Mouse (Mus musculus): ENCODE measurements around the gene Srsf10. TPM values are rescaled to one million over a fixed set of nuclear protein-coding genes. Genes with fewer than 3 reads are reported as not detected.

The Srsf10 gene
- polyA plus RNA-seq, 1 experiment: 68.0 TPM

DNA sequence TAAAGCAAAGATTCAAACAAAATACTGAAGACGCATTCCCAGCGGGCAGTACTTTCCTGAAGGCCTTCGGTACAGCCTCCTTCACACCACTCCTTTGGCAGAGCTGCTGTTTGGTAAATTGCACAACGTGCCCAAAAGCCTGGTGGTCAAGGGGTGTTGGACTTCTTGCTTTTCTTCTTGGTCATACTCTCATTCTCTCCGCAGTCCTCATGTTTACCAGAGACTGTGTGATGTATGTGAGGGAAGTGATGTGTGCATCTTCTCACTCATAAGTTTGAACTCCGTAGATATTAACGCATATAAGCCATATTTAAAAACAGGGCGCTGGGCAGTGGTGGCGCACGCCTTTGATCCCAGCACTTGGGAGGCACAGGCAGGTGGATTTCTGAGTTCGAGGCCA lies 917 bp upstream of the Srsf10 start:
- 85% methylated on average over 11 of the region's 11 CpGs for WGBS
- Histone ChIP-seq H3K27ac (ENCODE audit: insufficient read depth, low read length) (no peak overlapping the region), H3K4me3 (ENCODE audit: extremely low read depth, insufficient read depth, insufficient read length) (no peak overlapping the region), H3K27me3 (ENCODE audit: control insufficient read depth, insufficient read depth, low read length) (no peaks in the 10 kb centered on the region), H3K4me1 (ENCODE audit: control insufficient read depth, insufficient read depth, insufficient read length) (peaks cover 6% of the 10 kb centered on the region; the same call in 1 of the 2 replicates), H3K36me3 (ENCODE audit: control insufficient read depth, insufficient read depth, low read length) (no peaks in the 10 kb centered on the region)
- DNase-seq (ENCODE audit: low read depth in 1 of 2, low spot score in 2 of 2): no peak
- TF ChIP-seq POLR2A (IDR thresholded peaks at IDR 0.05; ENCODE audit: low read depth, low read length) (no peak), CTCF (IDR thresholded peaks at IDR 0.05; ENCODE audit: extremely low read depth, insufficient read depth, insufficient read length, insufficient replicate concordance) (no peak)

DNA sequence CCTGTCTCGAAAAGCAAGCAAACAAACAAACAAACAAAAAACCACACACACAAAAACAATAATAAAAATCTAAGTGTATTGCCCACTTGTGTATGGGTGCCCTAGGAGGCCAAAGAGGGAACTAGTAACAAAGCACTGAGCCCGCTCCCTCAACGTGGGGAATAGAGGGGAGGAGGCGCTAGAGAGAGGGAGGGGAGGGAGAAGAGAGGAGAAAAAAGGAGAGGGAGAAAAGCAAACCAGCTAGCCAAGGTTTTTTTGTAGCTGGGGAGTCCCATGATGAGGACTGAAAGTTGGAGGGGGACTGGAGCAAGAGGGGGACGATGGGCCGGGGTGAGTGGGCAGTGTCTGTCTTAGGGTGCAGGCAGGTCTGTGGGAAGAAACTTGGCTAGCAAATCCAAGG lies 467 bp upstream of the Srsf10 start:
- H3K27ac ChIP-seq (ENCODE audit: insufficient read depth, low read length): peak overlapping the region; percentile 98
- WGBS: 5% methylated on average over 6 of the region's 6 CpGs
- H3K4me3 ChIP-seq (ENCODE audit: extremely low read depth, insufficient read depth, insufficient read length): peak overlapping the region; percentile 95
- no peak for TF ChIP-seq POLR2A (IDR thresholded peaks at IDR 0.05; ENCODE audit: low read depth, low read length)
- TF ChIP-seq CTCF (IDR thresholded peaks at IDR 0.05; ENCODE audit: extremely low read depth, insufficient read depth, insufficient read length, insufficient replicate concordance): no peak
- H3K36me3 ChIP-seq (ENCODE audit: control insufficient read depth, insufficient read depth, low read length): no peaks in the 10 kb centered on the region
- no peak for DNase-seq (ENCODE audit: low read depth in 1 of 2, low spot score in 2 of 2)
- H3K27me3 ChIP-seq (ENCODE audit: control insufficient read depth, insufficient read depth, low read length): no peaks in the 10 kb centered on the region
- peaks cover 6% of the 10 kb centered on the region; the same call in 1 of the 2 replicates for H3K4me1 ChIP-seq (ENCODE audit: control insufficient read depth, insufficient read depth, insufficient read length)

DNA sequence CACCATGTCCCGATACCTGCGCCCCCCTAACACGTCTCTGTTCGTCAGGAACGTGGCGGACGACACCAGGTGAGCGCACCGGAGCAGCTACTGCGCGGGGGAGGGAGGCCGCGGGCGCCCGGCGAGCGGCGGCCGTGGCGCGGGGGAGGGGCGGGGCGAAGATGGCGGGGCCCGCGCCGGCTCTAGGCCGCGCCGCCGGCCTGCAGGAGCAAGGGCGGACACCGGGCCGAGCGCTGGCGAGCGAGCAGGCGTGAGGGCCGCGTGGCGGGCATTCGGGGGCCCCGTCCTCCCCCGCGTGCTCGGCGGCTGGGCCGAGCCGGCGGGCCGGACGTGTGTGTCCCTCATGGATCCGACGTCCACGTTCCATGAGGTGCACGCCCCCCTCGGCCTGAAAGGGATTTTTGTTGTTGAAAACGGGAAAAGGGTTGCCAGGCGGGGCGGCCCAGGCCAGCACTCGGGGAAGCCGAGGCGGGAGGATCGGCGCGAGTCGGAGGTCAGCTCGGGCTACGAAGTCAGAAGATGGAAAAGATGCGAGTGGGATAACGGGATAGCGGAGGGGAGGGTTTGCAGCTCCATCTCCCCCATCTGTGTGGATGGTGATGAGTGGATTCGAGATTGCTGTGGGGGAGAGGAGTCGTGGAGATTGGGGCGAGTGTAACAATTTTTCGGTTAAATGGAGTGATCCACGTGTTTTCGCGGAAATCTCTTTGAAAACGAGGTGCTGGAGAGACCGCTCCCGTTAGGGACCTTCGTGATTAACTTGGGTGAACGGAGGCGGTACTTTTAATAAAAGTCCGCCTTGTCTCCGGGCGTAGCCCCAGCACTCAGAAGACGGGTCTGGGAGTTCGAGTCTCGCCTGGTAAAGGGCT lies 910 bp downstream of the Srsf10 start:
- Histone ChIP-seq H3K27ac (ENCODE audit: insufficient read depth, low read length) (peak overlapping the region; percentile 96), H3K4me3 (ENCODE audit: extremely low read depth, insufficient read depth, insufficient read length) (peak overlapping the region; percentile 95), H3K4me1 (ENCODE audit: control insufficient read depth, insufficient read depth, insufficient read length) (peaks cover 9% of the 10 kb centered on the region; the same call in 1 of the 2 replicates), H3K27me3 (ENCODE audit: control insufficient read depth, insufficient read depth, low read length) (no peaks in the 10 kb centered on the region), H3K36me3 (ENCODE audit: control insufficient read depth, insufficient read depth, low read length) (no peaks in the 10 kb centered on the region)
- DNase-seq (ENCODE audit: low read depth in 1 of 2, low spot score in 2 of 2): peak in 1 of 2 experiments; percentile 38
- under 1% methylated on average over 90 of the region's 91 CpGs for WGBS
- TF ChIP-seq POLR2A (IDR thresholded peaks at IDR 0.05; ENCODE audit: low read depth, low read length): no peak
- TF ChIP-seq CTCF (IDR thresholded peaks at IDR 0.05; ENCODE audit: extremely low read depth, insufficient read depth, insufficient read length, insufficient replicate concordance): no peak

DNA sequence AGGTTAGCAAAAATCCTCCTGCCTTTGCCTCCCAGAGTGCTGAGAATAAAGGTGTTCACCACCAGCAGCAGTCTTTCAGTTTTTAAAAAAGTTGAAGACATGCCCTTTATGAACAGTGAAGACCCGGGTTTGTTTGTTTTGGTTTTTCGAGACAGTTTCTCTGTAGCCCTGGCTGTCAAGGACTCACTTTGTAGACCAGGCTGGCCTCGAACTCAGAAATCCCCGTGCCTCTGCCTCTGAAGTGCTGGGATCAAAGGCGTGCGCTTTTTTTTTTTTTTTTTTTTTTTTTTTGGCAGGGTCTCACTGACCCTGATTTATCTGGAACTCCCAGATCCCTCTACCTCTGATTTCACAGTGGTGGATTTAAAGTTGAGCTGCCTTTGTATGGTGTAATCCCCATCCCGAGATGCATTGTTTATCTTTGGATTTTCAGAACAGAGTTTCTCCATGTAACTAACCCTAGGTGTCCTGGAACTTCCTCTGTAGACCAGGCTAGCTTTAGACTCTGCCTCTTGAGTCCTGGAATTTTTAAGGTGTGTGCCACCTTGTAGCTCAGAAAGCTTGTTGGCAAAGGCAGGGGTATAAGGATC lies 2.1 kb downstream of the Srsf10 start:
- 14% methylated on average over 7 of the region's 7 CpGs for WGBS

DNA sequence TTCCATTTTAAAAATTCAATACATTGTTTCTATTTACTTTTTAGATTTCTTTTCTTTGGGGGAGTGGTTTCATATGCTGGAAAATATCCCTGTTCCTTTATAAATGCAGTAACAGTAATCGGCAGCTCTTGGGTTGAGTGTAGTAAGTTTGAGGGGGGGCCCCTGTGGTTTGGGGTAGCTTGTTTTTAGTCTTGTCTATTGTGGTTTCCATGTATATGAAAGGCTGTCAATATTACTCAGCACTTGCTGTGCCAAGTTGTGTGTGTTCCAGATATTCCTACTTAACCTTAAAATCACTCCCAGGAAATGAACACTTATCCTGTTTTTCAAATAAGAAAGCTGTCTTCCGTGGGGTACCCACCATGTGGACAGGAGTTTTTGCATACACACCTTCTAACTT lies 13.4 kb downstream of the Srsf10 start:
- no peak for TF ChIP-seq CTCF (IDR thresholded peaks at IDR 0.05; ENCODE audit: extremely low read depth, insufficient read depth, insufficient read length, insufficient replicate concordance)
- TF ChIP-seq POLR2A (IDR thresholded peaks at IDR 0.05; ENCODE audit: low read depth, low read length): no peak
- peaks cover 18% of the 10 kb centered on the region for H3K36me3 ChIP-seq (ENCODE audit: control insufficient read depth, insufficient read depth, low read length)
- H3K27ac ChIP-seq (ENCODE audit: insufficient read depth, low read length): no peak overlapping the region
- H3K4me1 ChIP-seq (ENCODE audit: control insufficient read depth, insufficient read depth, insufficient read length): peaks cover 8% of the 10 kb centered on the region
- no peak overlapping the region for H3K4me3 ChIP-seq (ENCODE audit: extremely low read depth, insufficient read depth, insufficient read length)
- 32% methylated on average over 2 of the region's 2 CpGs for WGBS
- DNase-seq (ENCODE audit: low read depth in 1 of 2, low spot score in 2 of 2): no peak
- H3K27me3 ChIP-seq (ENCODE audit: control insufficient read depth, insufficient read depth, low read length): no peaks in the 10 kb centered on the region

More for the DNA sequence above, 2.1 kb downstream of the Srsf10 start:
- DNase-seq (ENCODE audit: low read depth in 1 of 2, low spot score in 2 of 2): no peak
- peaks cover 9% of the 10 kb centered on the region; the same call in 1 of the 2 replicates for H3K4me1 ChIP-seq (ENCODE audit: control insufficient read depth, insufficient read depth, insufficient read length)
- TF ChIP-seq POLR2A (IDR thresholded peaks at IDR 0.05; ENCODE audit: low read depth, low read length): no peak
- H3K27ac ChIP-seq (ENCODE audit: insufficient read depth, low read length): no peak overlapping the region
- peak overlapping the region; percentile 17; the same call in 1 of the 2 replicates for H3K4me3 ChIP-seq (ENCODE audit: extremely low read depth, insufficient read depth, insufficient read length)
- H3K27me3 ChIP-seq (ENCODE audit: control insufficient read depth, insufficient read depth, low read length): no peaks in the 10 kb centered on the region
- H3K36me3 ChIP-seq (ENCODE audit: control insufficient read depth, insufficient read depth, low read length): peaks cover 3% of the 10 kb centered on the region; the same call in 1 of the 2 replicates

DNA sequence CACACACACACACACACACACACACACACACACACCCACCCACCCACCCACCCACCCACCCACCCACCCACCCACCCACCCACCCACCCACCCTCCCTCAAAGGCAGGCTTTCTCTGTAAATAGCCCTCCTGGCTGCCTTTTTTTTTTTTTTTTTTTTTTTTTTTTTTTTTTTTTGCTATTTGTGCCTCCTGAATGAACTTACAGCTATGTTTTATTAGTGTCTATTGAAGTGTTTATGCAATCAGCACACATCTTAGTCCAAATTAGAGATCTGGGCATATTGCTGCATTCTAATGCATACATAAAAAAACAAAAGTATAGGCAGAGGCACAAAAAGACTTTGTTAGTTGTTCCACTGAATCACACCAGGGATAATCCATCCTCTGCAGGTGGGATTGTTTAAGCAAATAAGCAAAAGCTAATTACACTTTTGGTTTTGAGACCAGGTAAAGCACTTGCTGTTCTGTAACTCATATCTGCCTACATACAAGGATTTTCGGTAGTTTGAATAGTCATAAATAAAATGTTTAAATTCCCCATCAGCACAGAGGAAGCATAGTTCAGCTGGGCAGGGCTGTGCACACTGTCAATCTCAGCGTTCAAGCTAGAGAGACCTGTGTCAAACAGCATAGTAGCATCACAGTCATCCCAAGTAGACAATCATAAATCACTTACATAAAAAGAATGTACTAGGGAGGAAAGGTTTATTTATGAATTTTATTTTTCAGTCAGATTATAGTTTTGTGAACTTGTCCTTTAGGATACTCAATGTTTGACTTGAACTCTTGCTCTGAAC lies 14.9 kb downstream of the Srsf10 start:
- WGBS: 29% methylated on average over 2 of the region's 2 CpGs
- no peak overlapping the region; the same call in 1 of the 2 replicates for H3K4me3 ChIP-seq (ENCODE audit: extremely low read depth, insufficient read depth, insufficient read length)
- no peak overlapping the region for H3K27ac ChIP-seq (ENCODE audit: insufficient read depth, low read length)
- H3K36me3 ChIP-seq (ENCODE audit: control insufficient read depth, insufficient read depth, low read length): peaks cover 18% of the 10 kb centered on the region
- TF ChIP-seq POLR2A (IDR thresholded peaks at IDR 0.05; ENCODE audit: low read depth, low read length) (no peak), CTCF (IDR thresholded peaks at IDR 0.05; ENCODE audit: extremely low read depth, insufficient read depth, insufficient read length, insufficient replicate concordance) (no peak)
- no peak for DNase-seq (ENCODE audit: low read depth in 1 of 2, low spot score in 2 of 2)
- H3K27me3 ChIP-seq (ENCODE audit: control insufficient read depth, insufficient read depth, low read length): no peaks in the 10 kb centered on the region
- peaks cover 19% of the 10 kb centered on the region for H3K4me1 ChIP-seq (ENCODE audit: control insufficient read depth, insufficient read depth, insufficient read length)
